Comparison of ENCODE assay signal across 8 mouse cellular contexts in the genomic region with DNA sequence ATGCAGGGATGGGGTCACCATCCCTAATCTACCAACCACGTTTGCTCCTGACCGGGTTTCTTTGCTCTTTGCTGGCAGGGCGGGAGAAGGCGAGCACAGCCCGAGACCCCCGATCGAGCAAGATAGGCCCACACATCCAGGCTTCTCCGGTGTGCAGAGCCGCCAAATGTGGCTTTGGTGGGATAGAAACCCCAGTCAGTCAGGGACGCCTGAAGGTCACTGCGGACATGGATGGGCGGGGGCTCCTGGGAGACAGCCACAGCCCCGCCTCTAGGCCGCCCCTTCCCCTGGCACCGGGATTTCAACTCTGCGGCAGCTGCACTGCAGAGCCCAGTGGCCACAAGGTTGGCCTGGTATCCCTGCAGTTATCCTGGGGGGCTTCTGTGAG. TPM values are rescaled to one million over a fixed set of nuclear protein-coding genes. Genes with fewer than 3 reads are reported as not detected.
DNase-seq lines count a peak whose midpoint lies in the region; ATAC-seq and TF ChIP-seq lines count a peak whose summit lies in the region.

No protein-coding gene starts in this region.

- no peak for TF ChIP-seq EP300 in liver, postnatal 0 days (IDR thresholded peaks at IDR 0.05; ENCODE audit: low read depth)

- WGBS in liver, embryonic 12.5 days (ENCODE audit: insufficient replicate concordance) = 8% methylated on average over 16 of the region's 16 CpGs
- 4% methylated on average over 16 of the region's 16 CpGs for WGBS in liver, postnatal 0 days (ENCODE audit: insufficient replicate concordance)
- WGBS in forebrain, embryonic 10.5 days = under 1% methylated on average over 16 of the region's 16 CpGs
- WGBS in intestine, postnatal 0 days = 2% methylated on average over 16 of the region's 16 CpGs
- 3% methylated on average over 16 of the region's 16 CpGs for WGBS in kidney, adult 2 months

- no peak for DNase-seq in liver, postnatal 0 days
- no peak for DNase-seq in forebrain, embryonic 10.5 days (ENCODE audit: extremely low spot score, low spot score)
- peak; percentile 31 for DNase-seq in retina, embryonic 14.5 days (ENCODE audit: low spot score)
- no peak for DNase-seq in kidney, adult 18-20 months
- DNase-seq in kidney, adult 2 months = no peak

- no peaks in the 10 kb centered on the region for H3K9me3 ChIP-seq in liver, embryonic 12.5 days (replicated peaks)
- no peaks in the 10 kb centered on the region for H3K9me3 ChIP-seq in liver, postnatal 0 days (ENCODE audit: low read length)
- no peaks in the 10 kb centered on the region for H3K9me3 ChIP-seq in forebrain, embryonic 10.5 days
- H3K9me3 ChIP-seq in intestine, postnatal 0 days (ENCODE audit: control insufficient read depth) = no peaks in the 10 kb centered on the region

- no peak for ATAC-seq in liver, embryonic 12.5 days
- ATAC-seq in liver, postnatal 0 days = no peak
- ATAC-seq in intestine, postnatal 0 days = no peak
- no peak for ATAC-seq in inflammation-experienced regulatory T-cells, adult 6 months

- no peak overlapping the region for H3K27ac ChIP-seq in liver, embryonic 12.5 days
- H3K27ac ChIP-seq in liver, postnatal 0 days (ENCODE audit: low read depth) = no peak overlapping the region
- no peak overlapping the region for H3K27ac ChIP-seq in forebrain, embryonic 10.5 days
- H3K27ac ChIP-seq in intestine, postnatal 0 days (ENCODE audit: low read depth, low read length) = no peak overlapping the region
- H3K27ac ChIP-seq in kidney, adult 2 months (ENCODE audit: insufficient read depth, low read depth, low read length) = no peak overlapping the region

- H3K4me3 ChIP-seq in liver, embryonic 12.5 days = peak overlapping the region; percentile 14
- no peak overlapping the region for H3K4me3 ChIP-seq in liver, postnatal 0 days (ENCODE audit: low read depth, low read length)
- H3K4me3 ChIP-seq in forebrain, embryonic 10.5 days = peak overlapping the region; percentile 57
- H3K4me3 ChIP-seq in intestine, postnatal 0 days (ENCODE audit: low read depth, low read length) = peak overlapping the region; percentile 26
- H3K4me3 ChIP-seq in kidney, adult 2 months (ENCODE audit: insufficient read depth, low read depth, low read length) = no peak overlapping the region

- no peak for TF ChIP-seq POLR2A in kidney, adult 2 months (IDR thresholded peaks at IDR 0.05; ENCODE audit: low read depth, low read length)

- H3K4me1 ChIP-seq in liver, embryonic 12.5 days = 0 out of 2 replicates have a peak, but pooled peaks cover 5% of the 10 kb centered on the region
- peaks cover 4% of the 10 kb centered on the region for H3K4me1 ChIP-seq in liver, postnatal 0 days (ENCODE audit: insufficient read depth)
- H3K4me1 ChIP-seq in forebrain, embryonic 10.5 days = peaks cover 17% of the 10 kb centered on the region
- H3K4me1 ChIP-seq in intestine, postnatal 0 days (replicated peaks; ENCODE audit: control insufficient read depth, insufficient read depth, low read length) = no peaks in the 10 kb centered on the region
- H3K4me1 ChIP-seq in kidney, adult 2 months (ENCODE audit: control insufficient read depth, insufficient read depth, low read length) = no peaks in the 10 kb centered on the region

- peak overlapping the region; percentile 50 for H3K4me2 ChIP-seq in liver, embryonic 12.5 days
- H3K4me2 ChIP-seq in liver, postnatal 0 days (ENCODE audit: low read depth, low read length) = no peak overlapping the region
- peak overlapping the region; percentile 55 for H3K4me2 ChIP-seq in intestine, postnatal 0 days (replicated peaks; ENCODE audit: low read depth)

- H3K36me3 ChIP-seq in liver, embryonic 12.5 days = no peaks in the 10 kb centered on the region
- no peaks in the 10 kb centered on the region for H3K36me3 ChIP-seq in liver, postnatal 0 days (replicated peaks; ENCODE audit: insufficient read depth, low read length)
- H3K36me3 ChIP-seq in forebrain, embryonic 10.5 days (replicated peaks) = no peaks in the 10 kb centered on the region
- H3K36me3 ChIP-seq in intestine, postnatal 0 days (ENCODE audit: control insufficient read depth, insufficient read depth) = no peaks in the 10 kb centered on the region
- H3K36me3 ChIP-seq in kidney, adult 2 months (ENCODE audit: control insufficient read depth, insufficient read depth, low read length) = no peaks in the 10 kb centered on the region

- peaks cover 96% of the 10 kb centered on the region for H3K27me3 ChIP-seq in liver, embryonic 12.5 days (replicated peaks)
- H3K27me3 ChIP-seq in liver, postnatal 0 days (ENCODE audit: insufficient read depth, low read length) = peaks cover 25% of the 10 kb centered on the region
- H3K27me3 ChIP-seq in forebrain, embryonic 10.5 days (ENCODE audit: poor library complexity, severe bottlenecking) = peaks cover 42% of the 10 kb centered on the region
- H3K27me3 ChIP-seq in intestine, postnatal 0 days (replicated peaks; ENCODE audit: control insufficient read depth, insufficient read depth, low read length) = peaks cover 20% of the 10 kb centered on the region
- H3K27me3 ChIP-seq in kidney, adult 2 months (replicated peaks; ENCODE audit: control insufficient read depth, insufficient read depth, low read length) = 0 out of 2 replicates have a peak, but pooled peaks cover 2% of the 10 kb centered on the region

- no peak overlapping the region for H3K9ac ChIP-seq in liver, embryonic 12.5 days
- H3K9ac ChIP-seq in liver, postnatal 0 days (replicated peaks) = no peak overlapping the region
- no peak overlapping the region for H3K9ac ChIP-seq in intestine, postnatal 0 days (ENCODE audit: low read depth, low read length)

- TF ChIP-seq CTCF in liver, postnatal 0 days (IDR thresholded peaks at IDR 0.05; ENCODE audit: low read depth) = no peak
- TF ChIP-seq CTCF in intestine, postnatal 0 days (IDR thresholded peaks at IDR 0.05; ENCODE audit: low read depth) = no peak
- no peak for TF ChIP-seq CTCF in kidney, adult 2 months (conservative IDR thresholded peaks at IDR 0.05; ENCODE audit: insufficient read depth, insufficient read length, low read depth, low read length)

RNA-seq across cellular contexts. Expression of a gene that starts 0.4 kb away (rescaled TPM):
- polyA plus RNA-seq in liver, embryonic 12.5 days (2016; fragmentation: Nextera tagmentation; extraction: Ambion mirVana) = 0.07 TPM in 1 of 2 replicates, not detected in the other
- polyA plus RNA-seq in liver, postnatal 0 days (2015; fragmentation: Nextera tagmentation; extraction: Ambion mirVana) = not detected in 2 replicates
- polyA plus RNA-seq in forebrain, embryonic 10.5 days (2016; fragmentation: Nextera tagmentation; extraction: Ambion mirVana) = 2.6 and 2.7 TPM in 2 replicates
- polyA plus RNA-seq in intestine, postnatal 0 days (2015; fragmentation: Nextera tagmentation; extraction: Ambion mirVana) = 2.0 and 2.2 TPM in 2 replicates
- polyA plus RNA-seq in inflammation-experienced regulatory T-cells, adult 6 months (2017; shearing (Covaris generic)) = not detected
- 0.26 and 0.59 TPM in 2 replicates for polyA plus RNA-seq in kidney, adult 2 months (2012; rRNA removed)

Comparison
In these comparisons a context has a peak if more than half of its experiments do, and no peak if none do; other contexts are left out.
1. H3K4me3 ChIP-seq: peak in liver, embryonic 12.5 days (single experiment), forebrain, embryonic 10.5 days (single experiment) and intestine, postnatal 0 days (single experiment); none in liver, postnatal 0 days (single experiment) and kidney, adult 2 months (single experiment).